Mouse (Mus musculus): ENCODE results near the gene Rmnd5a.
A peak's percentile ranks its signal among the peaks of the same experiment; 100 is the strongest.
"Not testable (repeated sequence)": the region's sequence is repeated elsewhere in the genome, so short reads cannot be mapped to it uniquely, and the experiment has no call there.

Gene Rmnd5a

DNA sequence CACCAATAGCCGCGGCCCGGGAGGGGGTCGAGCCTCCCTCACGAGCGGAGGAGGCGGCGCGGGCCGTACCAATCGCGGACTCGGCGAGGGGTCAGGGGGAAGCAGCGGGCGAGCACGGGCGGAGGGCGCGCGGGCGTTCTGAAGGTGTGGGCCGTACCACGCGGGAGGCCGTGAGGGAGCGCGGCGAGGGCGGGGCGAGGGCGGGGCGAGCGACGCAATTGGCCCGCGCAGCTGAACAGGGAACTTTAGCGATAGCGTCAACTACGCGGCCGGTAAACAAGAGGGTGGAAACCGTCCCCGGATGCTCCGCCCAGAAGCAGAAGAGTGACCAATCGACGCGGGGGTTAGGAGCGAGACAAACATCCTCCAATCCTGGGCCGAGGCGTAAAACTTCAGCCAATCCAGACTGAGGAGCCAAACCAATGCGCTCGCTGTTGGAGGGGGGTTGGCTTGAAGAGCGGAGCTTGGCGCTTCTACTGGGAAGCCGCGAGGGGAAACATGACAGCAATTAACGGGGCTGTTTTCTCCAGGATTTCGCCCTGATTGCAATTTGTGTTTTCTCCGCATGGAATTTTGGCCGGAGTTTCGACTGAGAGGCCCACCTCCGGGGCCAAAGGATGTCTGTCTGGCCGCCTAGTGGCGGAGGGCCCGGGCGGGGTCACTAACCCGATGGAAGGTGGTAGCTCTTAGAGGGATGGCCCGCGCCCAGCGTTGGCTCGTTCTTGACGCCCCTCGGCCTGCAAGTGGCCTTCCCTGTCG is at the start of gene Rmnd5a:
Rmnd5a (minus strand) TSS at position 146 of the 759 bp plus-strand sequence.
- H3K4me1 ChIP-seq (replicated peaks; ENCODE audit: low read depth, low read length) = peaks cover 46% of the 10 kb centered on the region
- 0 out of 2 replicates have a peak, but pooled peaks cover 2% of the 10 kb centered on the region for H3K27me3 ChIP-seq (ENCODE audit: insufficient read depth, low read length)
- no peaks in the 10 kb centered on the region for H3K36me3 ChIP-seq (ENCODE audit: insufficient read depth, low read length)
- H3K4me3 ChIP-seq (replicated peaks; ENCODE audit: low read length) = peak within 1 kb of the TSS; percentile 94
- TF ChIP-seq NANOG (IDR thresholded peaks at IDR 0.05; ENCODE audit: borderline replicate concordance, low read length) = no peak
- TF ChIP-seq CTCF (conservative IDR thresholded peaks at IDR 0.05; ENCODE audit: low read length) = peak; percentile 34
- H3K9me3 ChIP-seq (ENCODE audit: low read length) = no peaks in the 10 kb centered on the region

DNA sequence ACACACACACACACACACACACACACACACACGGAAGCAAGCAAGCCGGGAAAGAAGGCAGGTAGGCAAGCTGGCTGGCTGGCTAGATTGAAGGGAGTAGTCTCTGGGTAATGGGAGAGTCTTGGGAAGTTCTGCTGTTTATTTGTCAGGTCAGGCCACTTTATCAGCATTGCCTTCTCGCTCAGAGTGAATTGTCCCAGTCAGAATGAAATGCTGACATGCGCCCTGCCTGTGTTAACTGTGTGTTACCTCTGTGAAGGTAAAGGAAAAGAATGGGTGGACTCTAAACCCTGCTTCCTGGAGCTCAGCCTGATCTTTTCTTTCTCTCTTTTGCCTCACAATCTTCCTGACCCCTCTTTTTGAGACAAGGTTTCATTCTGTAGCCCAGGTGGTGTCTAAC is 47.5 kb upstream of the Rmnd5a start:
- Histone ChIP-seq H3K4me1 (replicated peaks; ENCODE audit: low read depth, low read length) (peaks cover 7% of the 10 kb centered on the region), H3K27me3 (ENCODE audit: insufficient read depth, low read length) (peaks cover 5% of the 10 kb centered on the region), H3K9me3 (ENCODE audit: low read length) (no peaks in the 10 kb centered on the region), H3K36me3 (ENCODE audit: insufficient read depth, low read length) (no peaks in the 10 kb centered on the region), H3K4me3 (replicated peaks; ENCODE audit: low read length) (no peak overlapping the region)
- TF ChIP-seq POU5F1 (IDR thresholded peaks at IDR 0.05; ENCODE audit: borderline replicate concordance, low read length) (no peak), NANOG (IDR thresholded peaks at IDR 0.05; ENCODE audit: borderline replicate concordance, low read length) (no peak), CTCF (conservative IDR thresholded peaks at IDR 0.05; ENCODE audit: low read length) (no peak)

DNA sequence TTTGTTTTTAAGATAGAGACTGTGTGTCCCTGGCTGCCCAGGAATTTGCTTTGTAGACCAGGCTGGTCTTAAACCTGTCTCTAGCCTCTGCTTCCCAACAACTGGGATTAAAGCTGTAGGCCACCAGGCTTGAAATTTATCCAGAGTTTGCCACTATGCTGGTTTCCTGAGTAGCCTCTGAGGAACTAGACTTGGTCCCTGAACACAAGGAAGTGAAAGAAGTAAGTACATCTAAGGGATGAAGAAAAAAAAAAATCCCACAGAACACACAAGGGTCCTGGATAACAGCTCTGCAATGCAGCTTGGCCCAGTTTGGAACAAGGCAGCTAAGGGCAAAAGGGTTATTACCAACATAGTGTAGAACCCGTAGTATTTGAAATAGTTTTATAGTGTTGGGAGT is 46.4 kb upstream of the Rmnd5a start:
- Histone ChIP-seq H3K27me3 (ENCODE audit: insufficient read depth, low read length) (no peaks in the 10 kb centered on the region), H3K4me3 (replicated peaks; ENCODE audit: low read length) (no peak overlapping the region), H3K36me3 (ENCODE audit: insufficient read depth, low read length) (no peaks in the 10 kb centered on the region), H3K9me3 (ENCODE audit: low read length) (no peaks in the 10 kb centered on the region), H3K4me1 (replicated peaks; ENCODE audit: low read depth, low read length) (no peaks in the 10 kb centered on the region)
- TF ChIP-seq NANOG (IDR thresholded peaks at IDR 0.05; ENCODE audit: borderline replicate concordance, low read length) = no peak
- TF ChIP-seq POU5F1 (IDR thresholded peaks at IDR 0.05; ENCODE audit: borderline replicate concordance, low read length) = no peak
- TF ChIP-seq CTCF (conservative IDR thresholded peaks at IDR 0.05; ENCODE audit: low read length) = no peak

GRCm38 (mm10) chr6:71486226-71486625 is 45.8 kb upstream of the Rmnd5a start:
- no peaks in the 10 kb centered on the region for H3K27me3 ChIP-seq (ENCODE audit: insufficient read depth, low read length)
- no peaks in the 10 kb centered on the region for H3K36me3 ChIP-seq (ENCODE audit: insufficient read depth, low read length)
- TF ChIP-seq POU5F1 (IDR thresholded peaks at IDR 0.05; ENCODE audit: borderline replicate concordance, low read length) = no peak
- TF ChIP-seq NANOG (IDR thresholded peaks at IDR 0.05; ENCODE audit: borderline replicate concordance, low read length) = no peak
- no peak for TF ChIP-seq CTCF (conservative IDR thresholded peaks at IDR 0.05; ENCODE audit: low read length)
- no peaks in the 10 kb centered on the region for H3K4me1 ChIP-seq (replicated peaks; ENCODE audit: low read depth, low read length)
- no peak overlapping the region for H3K4me3 ChIP-seq (replicated peaks; ENCODE audit: low read length)
- no peaks in the 10 kb centered on the region for H3K9me3 ChIP-seq (ENCODE audit: low read length)

DNA sequence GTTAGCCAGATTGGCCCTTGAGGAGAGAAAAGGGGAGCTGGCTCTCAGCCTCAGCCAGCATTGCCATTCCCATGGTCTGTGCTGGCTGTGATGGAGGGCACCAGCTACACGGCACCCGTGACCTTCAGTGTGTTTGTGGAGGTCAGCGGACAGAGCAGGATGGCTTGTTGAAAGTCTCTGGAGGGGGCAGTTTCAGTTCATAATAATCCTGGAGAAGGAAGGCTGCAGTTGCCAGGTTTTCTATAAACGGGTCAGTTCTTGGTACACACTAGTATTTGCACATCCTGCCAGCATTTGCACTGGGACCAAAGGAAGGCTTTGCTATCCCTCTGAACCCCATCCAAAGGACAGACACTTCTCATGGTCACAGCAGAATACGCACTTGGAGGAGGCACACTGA is 44.8 kb upstream of the Rmnd5a start:
- Histone ChIP-seq H3K4me1 (replicated peaks; ENCODE audit: low read depth, low read length) (no peaks in the 10 kb centered on the region), H3K4me3 (replicated peaks; ENCODE audit: low read length) (no peak overlapping the region), H3K9me3 (ENCODE audit: low read length) (no peaks in the 10 kb centered on the region), H3K27me3 (ENCODE audit: insufficient read depth, low read length) (no peaks in the 10 kb centered on the region), H3K36me3 (ENCODE audit: insufficient read depth, low read length) (no peaks in the 10 kb centered on the region)
- TF ChIP-seq CTCF (conservative IDR thresholded peaks at IDR 0.05; ENCODE audit: low read length) (no peak), NANOG (IDR thresholded peaks at IDR 0.05; ENCODE audit: borderline replicate concordance, low read length) (no peak), POU5F1 (IDR thresholded peaks at IDR 0.05; ENCODE audit: borderline replicate concordance, low read length) (no peak)

DNA sequence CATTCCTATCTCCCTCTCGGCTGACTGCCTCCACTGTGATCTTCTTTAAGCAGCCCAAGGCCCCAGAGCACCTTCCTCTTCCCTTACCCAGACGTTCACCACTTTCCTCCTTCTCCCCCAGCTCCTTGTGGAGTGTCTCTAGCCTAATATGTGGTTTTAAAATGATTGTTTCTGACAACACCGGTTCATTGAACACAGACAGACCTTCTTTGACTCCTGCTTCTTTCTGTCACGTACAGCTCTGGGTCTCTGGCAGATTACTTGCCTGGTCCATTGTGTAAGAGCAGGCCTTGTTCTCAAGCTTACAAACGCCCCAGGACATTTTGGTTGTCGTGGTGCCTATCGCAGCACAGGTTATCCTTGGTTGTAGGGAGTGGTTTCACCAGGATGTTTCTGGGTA is 40.7 kb upstream of the Rmnd5a start:
- peaks cover 2% of the 10 kb centered on the region; the same call in 1 of the 2 replicates for H3K27me3 ChIP-seq (ENCODE audit: insufficient read depth, low read length)
- H3K4me3 ChIP-seq (replicated peaks; ENCODE audit: low read length) = no peak overlapping the region
- H3K9me3 ChIP-seq (ENCODE audit: low read length) = no peaks in the 10 kb centered on the region
- TF ChIP-seq POU5F1 (IDR thresholded peaks at IDR 0.05; ENCODE audit: borderline replicate concordance, low read length) (no peak), CTCF (conservative IDR thresholded peaks at IDR 0.05; ENCODE audit: low read length) (no peak), NANOG (IDR thresholded peaks at IDR 0.05; ENCODE audit: borderline replicate concordance, low read length) (no peak)
- H3K36me3 ChIP-seq (ENCODE audit: insufficient read depth, low read length) = no peaks in the 10 kb centered on the region
- no peaks in the 10 kb centered on the region for H3K4me1 ChIP-seq (replicated peaks; ENCODE audit: low read depth, low read length)

DNA sequence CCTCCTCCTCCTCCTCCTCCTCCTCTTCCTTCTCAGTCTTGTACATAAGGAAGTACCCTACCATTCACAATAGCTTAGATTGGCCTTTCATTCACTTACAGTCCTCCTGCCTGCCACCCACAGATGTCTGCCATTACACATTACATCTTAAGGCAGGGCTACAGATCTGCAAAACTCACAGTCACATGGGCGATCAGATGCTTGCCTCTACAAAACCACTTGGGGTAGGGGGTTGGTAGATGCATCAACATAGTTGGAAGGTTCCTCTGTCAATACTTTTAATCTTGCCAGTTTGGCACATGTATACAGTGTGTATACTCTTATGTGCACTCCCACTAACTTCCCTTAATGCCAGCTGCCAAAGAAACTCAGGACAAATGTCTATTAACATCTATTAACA is 39.7 kb upstream of the Rmnd5a start:
- no peaks in the 10 kb centered on the region for H3K4me1 ChIP-seq (replicated peaks; ENCODE audit: low read depth, low read length)
- H3K27me3 ChIP-seq (ENCODE audit: insufficient read depth, low read length) = peaks cover 4% of the 10 kb centered on the region; the same call in 1 of the 2 replicates
- TF ChIP-seq CTCF (conservative IDR thresholded peaks at IDR 0.05; ENCODE audit: low read length) (no peak), NANOG (IDR thresholded peaks at IDR 0.05; ENCODE audit: borderline replicate concordance, low read length) (no peak), POU5F1 (IDR thresholded peaks at IDR 0.05; ENCODE audit: borderline replicate concordance, low read length) (no peak)
- no peaks in the 10 kb centered on the region for H3K9me3 ChIP-seq (ENCODE audit: low read length)
- H3K4me3 ChIP-seq (replicated peaks; ENCODE audit: low read length) = no peak overlapping the region
- no peaks in the 10 kb centered on the region for H3K36me3 ChIP-seq (ENCODE audit: insufficient read depth, low read length)

- H3K4me1 ChIP-seq (replicated peaks; ENCODE audit: low read depth, low read length) = not testable (repeated sequence)
These were observed 39.2 kb upstream of the Rmnd5a start for GRCm38 (mm10) chr6:71479588-71479987.

GRCm38 (mm10) chr6:71478816-71479568 is 38.6 kb upstream of the Rmnd5a start:
- H3K4me3 ChIP-seq (replicated peaks; ENCODE audit: low read length); H3K27me3 ChIP-seq (ENCODE audit: insufficient read depth, low read length); H3K4me1 ChIP-seq (replicated peaks; ENCODE audit: low read depth, low read length); H3K36me3 ChIP-seq (ENCODE audit: insufficient read depth, low read length); H3K9me3 ChIP-seq (ENCODE audit: low read length): not testable (repeated sequence)

More at GRCm38 (mm10) chr6:71479588-71479987, 39.2 kb upstream of the Rmnd5a start:
- not testable (repeated sequence) for H3K4me3 ChIP-seq (replicated peaks; ENCODE audit: low read length); H3K36me3 ChIP-seq (ENCODE audit: insufficient read depth, low read length); H3K27me3 ChIP-seq (ENCODE audit: insufficient read depth, low read length); H3K9me3 ChIP-seq (ENCODE audit: low read length)

Data from E14TG2a.4 (cell line).